Mouse (Mus musculus) heart, adult 2 months (tissue): ENCODE results near the gene Uhrf1. TPM values are rescaled to one million over a fixed set of nuclear protein-coding genes. Genes with fewer than 3 reads are reported as not detected.

Experiments used
- DNase-seq, 2 experiments: peaks; one replicate each; pipeline ENCODE4 v3.0.0; 2021
- H3K27ac ChIP-seq: fragments of 200-600 bp; 2 replicates; pipeline ENCODE4 v1.8.1; 2022
- H3K27me3 ChIP-seq: fragments of 200-500 bp; 2 replicates; pipeline ENCODE4 v1.6.1; 2012; ENCODE audit warnings: mild to moderate bottlenecking, low read length, inconsistent platforms, mixed read lengths; ENCODE audit not compliant: control insufficient read depth, insufficient read depth
- H3K36me3 ChIP-seq: fragments of 200-500 bp; 2 replicates; pipeline ENCODE4 v1.6.1; 2012; ENCODE audit warnings: low read length, inconsistent platforms; ENCODE audit not compliant: control insufficient read depth, insufficient read depth
- H3K4me1 ChIP-seq: fragments of 200-500 bp; 2 replicates; pipeline ENCODE4 v1.6.1; 2011; ENCODE audit warnings: low read length; ENCODE audit not compliant: control insufficient read depth, insufficient read depth
- H3K4me3 ChIP-seq: fragments of 200-600 bp; 2 replicates; pipeline ENCODE4 v1.8.1; 2022
- H3K79me2 ChIP-seq: fragments of 200-500 bp; replicated peaks from 2 replicates; pipeline ENCODE4 v1.6.1; 2012; ENCODE audit warnings: mild to moderate bottlenecking, inconsistent platforms, low read length, moderate library complexity, mixed read lengths; ENCODE audit not compliant: control insufficient read depth, insufficient read depth
- H3K9ac ChIP-seq: fragments of 200-500 bp; 2 replicates; pipeline ENCODE4 v1.6.1; 2012; ENCODE audit warnings: low read depth, mild to moderate bottlenecking, control low read depth, inconsistent platforms, low read length, mixed read lengths
- CTCF ChIP-seq: fragments of 200-600 bp; IDR thresholded peaks from 2 replicates; pipeline ENCODE4 v1.8.1; 2022; ENCODE audit warnings: antibody characterized with exemption, mild to moderate bottlenecking, moderate library complexity
- EP300 ChIP-seq: fragments of 200-500 bp; IDR thresholded peaks from 2 replicates; pipeline ENCODE4 v1.6.1; 2011; ENCODE audit warnings: low read depth, low read length, control low read depth; ENCODE audit not compliant: insufficient read depth
- POLR2A ChIP-seq: fragments of 200-500 bp; IDR thresholded peaks from 2 replicates; pipeline ENCODE4 v1.6.1; 2011; ENCODE audit warnings: mild to moderate bottlenecking, low read depth, low read length, control low read depth; ENCODE audit not compliant: insufficient read depth
- WGBS: fragments of 180-500 bp; shearing (Covaris S2); methylation state at CpG from one replicate; pipeline ENCODE4 v1.1.7; 2018; 5-methylcytosine and 5-hydroxymethylcytosine counted together
- intact Hi-C: fragments of 180-260 bp; cut with DNase I; formaldehyde crosslinking; loops from one replicate; pipeline ENCODE4 v1.15.1; 2025
- polyA plus RNA-seq: library from polyadenylated mRNA; depleted of rRNA; stranded (reverse); fragments of >200 nt; gene quantifications from 2 replicates; pipeline ENCODE4 v1.2.3, GENCODE M21; 2012; rRNA removed
- total RNA-seq, 2 experiments: library from RNA; stranded (reverse); gene quantifications; 2 replicates each; pipeline ENCODE4 v1.2.3; 2021

The Uhrf1 gene
- total and polyA plus RNA-seq, 3 experiments: 1.2 to 2.4 (median 2.0) TPM

- DNase-seq: no peak
- Histone ChIP-seq H3K27me3 (no peaks in the 10 kb centered on the region), H3K27ac (no peak overlapping the region), H3K9ac (no peak overlapping the region), H3K4me1 (peaks cover 3% of the 10 kb centered on the region; the same call in 1 of the 2 replicates), H3K36me3 (no peaks in the 10 kb centered on the region), H3K4me3 (no peak overlapping the region), H3K79me2 (no peaks in the 10 kb centered on the region)
- intact Hi-C loops: no loop called here
- 75% methylated on average over 4 of the region's 4 CpGs for WGBS
- TF ChIP-seq POLR2A (no peak), EP300 (no peak), CTCF (no peak)
These were observed 69.0 kb downstream of the Uhrf1 start for GRCm38 (mm10) chr17:56372109-56372508.

Other genes with a start within 250 kb of the Uhrf1 start
- 10 to 100 TPM; 47.6 to 53.5 TPM for gene Ubxn6, start 228.3 kb upstream of the Uhrf1 start, total RNA-seq
- gene Ubxn6, start 228.3 kb upstream of the Uhrf1 start, polyA plus RNA-seq: 64.4 and 79.3 TPM in 2 replicates
- 10 to 100 TPM; 32.5 to 35.0 TPM for gene Hdgfl2, start 223.7 kb upstream of the Uhrf1 start, total RNA-seq
- gene Hdgfl2, start 223.7 kb upstream of the Uhrf1 start, polyA plus RNA-seq: 30.2 and 31.5 TPM in 2 replicates
- 100 to 1,000 TPM; 151 to 170 TPM for gene Plin4, start 193.5 kb upstream of the Uhrf1 start, total RNA-seq
- gene Plin4, start 193.5 kb upstream of the Uhrf1 start, polyA plus RNA-seq: 114 and 167 TPM in 2 replicates
- gene Plin5, start 185.7 kb upstream of the Uhrf1 start, total RNA-seq: 100 to 1,000 TPM; 159 to 160 TPM
- gene Plin5, start 185.7 kb upstream of the Uhrf1 start, polyA plus RNA-seq: 112 and 170 TPM in 2 replicates
- 10 to 100 TPM; 57.0 to 74.6 TPM for gene Lrg1, start 181.3 kb upstream of the Uhrf1 start, total RNA-seq
- gene Lrg1, start 181.3 kb upstream of the Uhrf1 start, polyA plus RNA-seq: 38.2 and 77.7 TPM in 2 replicates
- 10 to 100 TPM in 1 of 2 experiments, 1 to 10 TPM in 1; 8.9 to 12.6 TPM for gene Sema6b, start 163.0 kb upstream of the Uhrf1 start, total RNA-seq
- gene Sema6b, start 163.0 kb upstream of the Uhrf1 start, polyA plus RNA-seq: 5.3 and 8.6 TPM in 2 replicates
- gene Tnfaip8l1, start 140.8 kb upstream of the Uhrf1 start, total RNA-seq: 1 to 10 TPM; 1.1 to 1.7 TPM
- gene Tnfaip8l1, start 140.8 kb upstream of the Uhrf1 start, polyA plus RNA-seq: 3.6 and 4.5 TPM in 2 replicates
- gene Mydgf, start 119.4 kb upstream of the Uhrf1 start, total RNA-seq: 10 to 100 TPM; 25.4 to 28.3 TPM
- gene Mydgf, start 119.4 kb upstream of the Uhrf1 start, polyA plus RNA-seq: 26.0 and 29.1 TPM in 2 replicates
- 10 to 100 TPM; 40.4 to 41.4 TPM for gene Dpp9, start 84.4 kb upstream of the Uhrf1 start, total RNA-seq
- 38.6 and 43.4 TPM in 2 replicates for gene Dpp9, start 84.4 kb upstream of the Uhrf1 start, polyA plus RNA-seq
- gene Fem1a, start 46.5 kb upstream of the Uhrf1 start, total RNA-seq: 100 to 1,000 TPM; 108 to 124 TPM
- gene Fem1a, start 46.5 kb upstream of the Uhrf1 start, polyA plus RNA-seq: 81.5 and 104 TPM in 2 replicates
- 1 to 10 TPM; 8.0 TPM for gene Ticam1, start 26.5 kb upstream of the Uhrf1 start, total RNA-seq
- gene Ticam1, start 26.5 kb upstream of the Uhrf1 start, polyA plus RNA-seq: 16.8 and 18.0 TPM in 2 replicates
- 100 to 1,000 TPM; 160 to 221 TPM for gene Plin3, start 10.4 kb upstream of the Uhrf1 start, total RNA-seq
- 65.6 and 66.2 TPM in 2 replicates for gene Plin3, start 10.4 kb upstream of the Uhrf1 start, polyA plus RNA-seq
- gene Arrdc5, start 3.0 kb upstream of the Uhrf1 start, total RNA-seq: not detected
- gene Arrdc5, start 3.0 kb upstream of the Uhrf1 start, polyA plus RNA-seq: 0.32 TPM in 1 of 2 replicates, not detected in the other
- gene Kdm4b, start 22.7 kb downstream of the Uhrf1 start, total RNA-seq: 10 to 100 TPM; 26.2 to 36.1 TPM
- 23.0 and 29.7 TPM in 2 replicates for gene Kdm4b, start 22.7 kb downstream of the Uhrf1 start, polyA plus RNA-seq
- gene Ptprs, start 173.2 kb downstream of the Uhrf1 start, total RNA-seq: 10 to 100 TPM; 41.7 to 47.5 TPM
- gene Ptprs, start 173.2 kb downstream of the Uhrf1 start, polyA plus RNA-seq: 86.8 and 91.1 TPM in 2 replicates
- gene Znrf4, start 209.1 kb downstream of the Uhrf1 start, total RNA-seq: not detected
- 0.29 and 0.64 TPM in 2 replicates for gene Znrf4, start 209.1 kb downstream of the Uhrf1 start, polyA plus RNA-seq